Mouse (Mus musculus) megakaryocyte, embryonic 14.5 days (primary cell): ENCODE data around the gene Lrrc4b. TPM values are rescaled to one million over a fixed set of nuclear protein-coding genes. Genes with fewer than 3 reads are reported as not detected.

Experiments
- H3K27me3 ChIP-seq: replicated peaks from 2 replicates; pipeline ENCODE3; 2012; ENCODE audit warnings: inconsistent platforms
- H3K36me3 ChIP-seq: replicated peaks from 2 replicates; pipeline ENCODE3; 2012; ENCODE audit warnings: low read length, inconsistent platforms, mixed read lengths
- H3K4me1 ChIP-seq: 2 replicates; pipeline ENCODE4 v1.6.1; 2012; ENCODE audit warnings: inconsistent platforms
- H3K4me3 ChIP-seq: replicated peaks from 2 replicates; pipeline ENCODE3; 2012; ENCODE audit warnings: moderate library complexity, mild to moderate bottlenecking, inconsistent platforms
- H3K9me3 ChIP-seq: 2 replicates; pipeline ENCODE4 v1.6.1; 2012; ENCODE audit warnings: inconsistent platforms
- FLI1 ChIP-seq: IDR thresholded peaks from 2 replicates; pipeline ENCODE4 v1.6.1; 2012; ENCODE audit warnings: low read length, inconsistent platforms, mixed read lengths
- GATA1 ChIP-seq: IDR thresholded peaks from 3 replicates; pipeline ENCODE4 v1.6.1; 2012; ENCODE audit warnings: mixed read lengths, low read length, inconsistent platforms, borderline replicate concordance
- polyA plus RNA-seq: library from polyadenylated mRNA; stranded (reverse); fragments of >175 nt; gene quantifications from 2 replicates; pipeline ENCODE4 v1.2.3, GENCODE M21; 2012; ENCODE audit warnings: low replicate concordance; ENCODE audit not compliant: insufficient read depth

Gene Lrrc4b
- polyA plus RNA-seq, 1 experiment = not detected

DNA sequence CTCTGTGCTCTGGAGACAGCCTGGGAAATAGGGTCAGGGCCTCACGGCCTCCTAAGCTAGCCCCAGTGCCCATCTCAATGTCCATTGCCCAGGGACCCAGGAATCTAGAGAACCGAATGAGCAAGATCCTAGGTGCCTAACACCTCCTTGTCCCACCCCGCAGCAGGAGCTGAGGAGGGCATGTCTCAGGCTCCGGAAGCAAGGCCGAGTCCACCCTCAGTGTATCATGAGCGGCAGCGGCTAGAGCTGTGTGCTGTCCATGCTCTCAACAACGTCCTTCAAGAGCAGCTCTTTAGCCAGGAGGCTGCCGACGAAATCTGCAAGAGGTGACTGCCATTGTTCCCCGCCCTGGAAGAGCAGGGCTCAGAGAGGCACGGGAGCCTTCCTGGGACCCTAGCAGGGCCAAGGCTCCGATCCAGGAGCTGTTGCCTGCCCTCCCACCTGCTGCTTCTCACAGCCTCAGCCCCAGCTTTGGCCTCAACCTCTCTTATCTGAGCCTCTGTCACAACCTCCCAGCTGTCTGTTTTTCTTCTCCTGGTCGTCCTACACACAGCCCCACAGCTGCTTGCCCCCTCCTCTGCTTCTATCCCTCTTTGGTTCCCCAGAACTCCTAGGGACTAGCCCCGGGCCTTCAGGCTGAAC lies 39.9 kb downstream of the Lrrc4b start:
- TF ChIP-seq FLI1 (no peak), GATA1 (no peak)
- H3K27me3 ChIP-seq = peaks cover 32% of the 10 kb centered on the region
- no peaks in the 10 kb centered on the region for H3K9me3 ChIP-seq
- peaks cover 54% of the 10 kb centered on the region for H3K4me1 ChIP-seq
- H3K4me3 ChIP-seq = peak overlapping the region; percentile 96
- peaks cover 26% of the 10 kb centered on the region for H3K36me3 ChIP-seq

DNA sequence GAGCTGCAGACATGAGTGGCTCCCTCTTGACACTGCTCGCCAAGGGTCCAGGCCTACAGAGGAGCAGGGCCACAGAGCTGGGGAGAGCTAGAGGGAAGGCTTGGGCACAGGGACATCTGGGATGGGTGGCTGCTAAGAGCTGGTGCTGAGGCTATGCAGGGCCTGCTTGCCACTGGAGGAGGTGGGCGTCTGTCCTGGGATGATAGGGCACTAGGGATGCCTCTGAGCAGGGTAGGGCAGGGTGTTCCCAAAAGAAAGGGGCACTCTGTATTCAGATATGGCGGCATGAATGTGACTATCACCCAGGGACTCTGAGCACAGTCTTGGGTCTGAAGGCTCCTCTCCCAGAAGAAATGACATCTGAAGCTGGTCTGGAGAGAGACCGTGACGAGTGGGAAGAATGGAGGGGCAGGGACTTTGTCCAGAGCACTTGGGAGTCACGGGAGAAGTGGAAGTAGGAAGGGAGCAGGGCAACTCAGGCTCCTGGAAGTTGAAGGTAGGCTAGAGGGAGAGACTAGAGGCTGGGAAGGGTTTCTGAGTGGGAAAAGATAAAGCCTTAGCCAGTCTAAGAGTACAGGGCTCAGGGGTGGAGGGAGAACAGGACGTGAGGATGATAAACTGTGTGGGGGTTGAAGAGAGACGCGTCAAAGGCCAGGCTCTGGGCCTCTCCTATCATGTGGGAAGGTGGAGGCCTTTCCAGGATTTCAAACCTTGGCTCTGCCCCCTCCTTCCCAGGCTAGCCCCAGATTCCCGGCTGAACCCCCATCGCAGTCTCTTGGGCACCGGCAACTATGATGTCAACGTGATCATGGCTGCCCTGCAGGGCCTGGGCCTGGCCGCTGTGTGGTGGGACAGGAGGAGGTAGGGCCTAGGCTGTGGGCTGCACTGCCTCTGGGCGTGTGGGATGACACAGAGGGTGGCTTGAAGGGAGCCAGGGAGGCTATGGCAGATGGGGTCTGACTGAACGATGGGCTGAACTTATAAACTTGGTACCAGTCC lies 41.2 kb downstream of the Lrrc4b start:
- no peaks in the 10 kb centered on the region for H3K9me3 ChIP-seq
- peaks cover 63% of the 10 kb centered on the region for H3K4me1 ChIP-seq
- peaks cover 30% of the 10 kb centered on the region for H3K27me3 ChIP-seq
- TF ChIP-seq FLI1 = no peak
- TF ChIP-seq GATA1 = no peak
- peak overlapping the region; percentile 28 for H3K4me3 ChIP-seq
- H3K36me3 ChIP-seq = peaks cover 26% of the 10 kb centered on the region

DNA sequence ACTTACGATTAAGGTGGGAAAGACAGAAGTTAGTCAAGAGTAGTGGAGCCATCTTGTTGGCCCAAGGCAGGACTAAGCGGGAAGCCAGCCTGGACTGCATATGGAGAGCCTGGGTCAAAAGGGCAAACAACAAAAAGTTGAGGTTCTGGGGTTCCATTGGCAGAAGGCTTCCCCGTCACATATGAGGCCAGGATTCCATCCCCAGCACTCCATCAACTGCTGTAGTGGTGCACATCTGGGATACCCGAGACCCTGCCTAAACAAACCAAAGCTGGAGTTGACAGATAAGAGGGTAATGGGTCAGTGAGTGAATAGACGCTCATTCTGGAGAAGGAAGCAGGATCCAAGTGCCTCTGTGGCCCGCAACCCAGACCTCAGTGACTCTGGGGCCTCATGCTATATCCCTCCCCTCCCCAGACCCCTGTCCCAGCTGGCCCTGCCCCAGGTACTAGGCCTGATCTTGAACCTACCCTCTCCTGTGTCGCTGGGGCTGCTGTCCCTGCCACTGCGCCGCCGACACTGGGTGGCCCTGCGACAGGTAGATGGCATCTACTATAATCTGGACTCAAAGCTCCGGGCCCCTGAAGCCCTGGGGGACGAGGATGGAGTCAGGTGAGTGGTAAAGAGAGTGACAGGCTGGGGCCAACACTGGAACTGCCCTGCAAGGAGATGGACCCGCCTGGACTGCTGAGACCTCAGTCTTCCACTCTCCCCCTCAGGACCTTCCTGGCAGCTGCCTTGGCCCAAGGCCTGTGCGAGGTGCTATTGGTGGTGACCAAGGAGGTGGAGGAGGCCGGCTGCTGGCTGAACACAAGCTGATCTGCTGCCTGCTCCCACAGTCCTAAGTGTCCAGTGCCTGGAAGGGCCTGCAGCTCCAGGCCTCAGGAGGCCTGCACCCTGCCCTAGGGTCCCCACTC lies 42.1 kb downstream of the Lrrc4b start:
- H3K4me1 ChIP-seq = peaks cover 70% of the 10 kb centered on the region
- TF ChIP-seq GATA1 = no peak
- no peak for TF ChIP-seq FLI1
- H3K4me3 ChIP-seq = no peak overlapping the region
- no peaks in the 10 kb centered on the region for H3K9me3 ChIP-seq
- H3K36me3 ChIP-seq = peaks cover 26% of the 10 kb centered on the region
- H3K27me3 ChIP-seq = peaks cover 33% of the 10 kb centered on the region

GRCm38 (mm10) chr7:44471880-44472557 lies 43.2 kb downstream of the Lrrc4b start:
- Histone ChIP-seq H3K27me3 (peaks cover 31% of the 10 kb centered on the region), H3K4me1 (peaks cover 64% of the 10 kb centered on the region), H3K36me3 (peaks cover 26% of the 10 kb centered on the region), H3K9me3 (no peaks in the 10 kb centered on the region), H3K4me3 (no peak overlapping the region)
- no peak for TF ChIP-seq GATA1
- no peak for TF ChIP-seq FLI1

DNA sequence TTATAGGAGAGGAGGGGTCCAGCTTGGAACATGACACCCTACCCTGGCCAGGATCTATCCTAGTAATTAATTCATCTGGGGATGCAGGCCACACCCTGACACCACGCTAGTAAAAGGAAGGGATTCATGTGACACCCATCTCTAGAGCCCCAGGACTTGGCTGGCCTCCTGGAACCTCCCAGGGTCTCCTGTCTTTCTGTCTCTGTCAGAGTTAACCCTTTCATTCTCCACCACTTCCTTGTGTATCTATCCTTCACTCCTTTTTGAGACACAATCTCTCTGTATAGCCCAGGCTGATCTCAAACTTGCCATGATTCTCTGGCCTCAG lies 43.7 kb downstream of the Lrrc4b start:
- H3K27me3 ChIP-seq = peaks cover 32% of the 10 kb centered on the region
- no peak for TF ChIP-seq FLI1
- TF ChIP-seq GATA1 = no peak
- H3K4me1 ChIP-seq = peaks cover 59% of the 10 kb centered on the region
- H3K4me3 ChIP-seq = no peak overlapping the region
- H3K9me3 ChIP-seq = no peaks in the 10 kb centered on the region
- H3K36me3 ChIP-seq = peaks cover 26% of the 10 kb centered on the region

- TF ChIP-seq GATA1 = no peak
- TF ChIP-seq FLI1 = no peak
- Histone ChIP-seq H3K4me1 (peaks cover 53% of the 10 kb centered on the region), H3K4me3 (no peak overlapping the region), H3K27me3 (peaks cover 37% of the 10 kb centered on the region), H3K36me3 (peaks cover 26% of the 10 kb centered on the region), H3K9me3 (no peaks in the 10 kb centered on the region)
Measured at GRCm38 (mm10) chr7:44472961-44473646, 44.3 kb downstream of the Lrrc4b start.

- Histone ChIP-seq H3K4me1 (peaks cover 40% of the 10 kb centered on the region), H3K4me3 (peak overlapping the region; percentile 43), H3K36me3 (peaks cover 20% of the 10 kb centered on the region), H3K9me3 (no peaks in the 10 kb centered on the region), H3K27me3 (peaks cover 43% of the 10 kb centered on the region)
- no peak for TF ChIP-seq FLI1
- TF ChIP-seq GATA1 = no peak
Measured at GRCm38 (mm10) chr7:44474419-44474818, 45.6 kb downstream of the Lrrc4b start.

DNA sequence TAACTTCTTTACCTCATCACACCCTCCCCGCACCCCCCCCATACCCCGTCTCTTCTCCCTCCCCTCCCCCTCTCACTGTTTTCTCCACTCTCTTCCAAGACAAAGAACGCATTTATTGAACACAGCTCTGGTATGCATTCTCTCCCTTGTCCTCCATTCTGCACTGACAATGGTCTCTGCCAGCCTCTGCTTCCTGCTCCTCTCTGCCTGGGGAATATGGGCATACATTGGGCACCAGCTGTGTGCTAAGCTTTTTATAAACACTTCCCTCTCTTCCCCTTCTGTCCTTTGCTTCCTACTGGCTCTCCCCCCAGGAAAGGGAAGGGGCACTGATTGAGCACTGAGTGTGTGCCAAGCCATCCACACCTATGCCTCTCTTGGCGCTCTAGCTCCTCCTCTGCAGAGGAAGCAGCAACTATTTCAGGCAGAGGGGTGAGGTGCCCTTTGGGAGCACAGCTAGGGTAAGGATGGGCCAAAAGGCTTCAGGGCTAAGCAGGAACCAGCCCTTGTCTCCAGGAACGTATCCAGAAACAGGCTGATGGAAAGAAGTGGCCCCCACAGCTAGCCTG lies 46.3 kb downstream of the Lrrc4b start:
- TF ChIP-seq GATA1 = no peak
- TF ChIP-seq FLI1 = no peak
- Histone ChIP-seq H3K27me3 (peaks cover 49% of the 10 kb centered on the region), H3K4me1 (peaks cover 33% of the 10 kb centered on the region), H3K36me3 (peaks cover 13% of the 10 kb centered on the region), H3K9me3 (no peaks in the 10 kb centered on the region), H3K4me3 (no peak overlapping the region)

DNA sequence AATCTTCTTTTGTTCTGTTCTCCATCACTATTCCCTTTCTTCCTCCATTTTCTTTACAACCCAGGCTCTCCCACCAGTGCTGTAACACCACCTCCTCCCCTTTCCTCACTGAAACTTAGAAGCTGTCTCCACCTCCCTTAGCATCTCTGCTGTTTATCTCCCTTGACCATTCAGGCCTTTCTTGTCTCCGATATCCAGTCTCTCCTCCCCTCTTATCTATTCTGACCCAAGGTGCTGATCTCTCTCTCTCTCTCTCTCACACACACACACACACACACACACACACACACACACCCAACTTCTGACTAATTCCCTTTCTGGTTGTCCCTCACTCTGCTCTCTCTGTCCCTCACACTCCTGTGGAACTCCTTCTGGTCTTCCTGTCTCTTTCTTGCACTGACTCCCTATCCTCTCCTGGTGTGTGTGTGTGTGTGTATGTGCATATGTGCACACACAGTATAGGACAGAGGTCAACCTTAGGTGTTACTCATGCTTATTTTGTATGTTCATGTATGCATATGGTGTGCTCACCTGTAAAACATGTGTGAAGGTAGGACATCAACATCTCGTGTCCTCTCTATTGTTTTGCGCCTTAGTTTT lies 54.1 kb downstream of the Lrrc4b start:
- peaks cover 10% of the 10 kb centered on the region; the same call in 1 of the 2 replicates for H3K4me1 ChIP-seq
- H3K36me3 ChIP-seq = peaks cover 10% of the 10 kb centered on the region
- H3K27me3 ChIP-seq = peaks cover 36% of the 10 kb centered on the region
- TF ChIP-seq GATA1 (no peak), FLI1 (no peak)
- no peak overlapping the region for H3K4me3 ChIP-seq
- no peaks in the 10 kb centered on the region for H3K9me3 ChIP-seq
